Mouse (Mus musculus): Measurements from ENCODE around the gene Spats1. TPM values are rescaled to one million over a fixed set of nuclear protein-coding genes. Genes with fewer than 3 reads are reported as not detected.
A peak's percentile ranks its signal among the peaks of the same experiment; 100 is the strongest.
"Not testable (repeated sequence)": the region's sequence is repeated elsewhere in the genome, so short reads cannot be mapped to it uniquely, and the experiment has no call there.

Spats1 gene
- total RNA-seq, 2 experiments from 2014 or later, result not detected

DNA sequence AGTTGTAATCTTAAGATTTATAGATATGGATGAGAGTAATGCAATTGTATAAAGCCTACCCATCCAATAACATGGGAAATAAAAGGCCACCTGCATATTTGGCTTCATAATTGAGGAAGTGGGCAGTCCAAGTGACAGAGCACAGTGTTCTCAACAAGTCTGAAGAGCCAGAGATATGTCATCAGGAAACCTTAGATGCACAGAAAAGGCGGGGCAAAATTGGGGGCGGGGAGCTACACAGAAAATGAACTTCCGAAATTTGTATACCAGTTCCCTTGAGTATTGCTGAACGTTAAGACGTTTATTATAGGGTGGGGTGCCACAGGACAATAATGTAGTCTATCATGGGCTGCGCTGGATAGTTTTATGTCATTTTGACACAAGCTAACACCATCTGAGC lies 25.1 kb downstream of the Spats1 start:
- ATAC-seq (replicated peaks; ENCODE audit: poor library complexity), result peak; percentile 58

DNA sequence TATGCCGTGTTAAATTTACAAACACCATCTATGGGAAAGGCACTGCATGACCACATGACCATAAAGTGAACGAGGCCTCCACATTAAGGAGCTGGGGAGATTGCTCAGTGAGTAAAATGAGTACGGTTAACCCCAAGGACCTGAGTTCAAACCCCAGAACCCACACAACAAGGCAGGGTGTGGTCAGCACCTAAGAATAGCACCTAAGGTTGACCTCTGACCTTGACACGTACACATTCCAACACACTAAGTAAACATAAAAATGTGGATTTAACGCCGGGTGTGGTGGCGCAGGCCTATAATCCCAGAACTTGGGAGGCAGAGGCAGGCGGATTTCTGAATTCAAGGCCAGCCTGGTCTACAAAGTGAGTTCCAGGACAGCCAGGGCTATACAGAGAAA lies 25.6 kb downstream of the Spats1 start:
- ATAC-seq (replicated peaks; ENCODE audit: poor library complexity), result no peak

DNA sequence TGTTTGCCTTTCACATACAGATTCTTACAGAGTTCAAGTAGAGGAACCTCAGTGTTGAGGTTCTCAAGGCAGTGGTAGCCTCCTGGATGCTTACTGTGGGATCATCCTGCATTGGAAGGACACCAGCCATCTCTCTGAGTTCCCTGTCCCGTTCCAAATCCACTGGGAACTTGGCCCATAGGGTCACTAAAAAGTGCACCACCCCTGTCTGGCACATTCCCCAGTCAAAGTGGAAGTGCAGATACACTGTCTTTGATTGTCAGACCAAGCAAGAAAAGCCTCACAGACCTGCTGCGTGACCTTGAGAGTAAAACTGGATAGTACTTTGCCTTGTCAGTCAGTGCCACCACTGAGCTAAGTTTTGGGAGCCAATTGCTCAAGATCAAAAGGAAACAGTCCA lies 28.2 kb downstream of the Spats1 start:
- ATAC-seq (replicated peaks; ENCODE audit: poor library complexity), result no peak

DNA sequence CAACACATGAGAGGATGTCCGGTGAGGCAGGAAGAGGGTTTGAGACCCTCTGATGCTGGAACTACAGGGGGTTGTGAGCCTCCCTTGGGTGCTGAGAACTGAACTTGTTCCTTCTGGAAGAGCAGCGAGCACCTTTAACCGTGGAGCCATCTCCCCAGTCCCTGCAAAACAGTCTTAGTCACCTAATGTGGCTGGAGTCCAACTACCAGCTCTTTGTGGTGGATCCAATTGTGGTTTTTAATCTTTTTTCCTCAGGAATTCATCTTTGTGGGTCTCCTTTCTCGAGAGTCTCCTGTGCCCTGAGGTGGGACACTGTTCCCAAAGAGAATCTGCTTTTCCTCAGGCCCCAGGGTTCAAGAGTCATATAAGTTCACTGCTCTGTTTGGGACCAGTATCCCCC lies 29.3 kb downstream of the Spats1 start:
- peak; percentile 76 for ATAC-seq (replicated peaks; ENCODE audit: poor library complexity)

DNA sequence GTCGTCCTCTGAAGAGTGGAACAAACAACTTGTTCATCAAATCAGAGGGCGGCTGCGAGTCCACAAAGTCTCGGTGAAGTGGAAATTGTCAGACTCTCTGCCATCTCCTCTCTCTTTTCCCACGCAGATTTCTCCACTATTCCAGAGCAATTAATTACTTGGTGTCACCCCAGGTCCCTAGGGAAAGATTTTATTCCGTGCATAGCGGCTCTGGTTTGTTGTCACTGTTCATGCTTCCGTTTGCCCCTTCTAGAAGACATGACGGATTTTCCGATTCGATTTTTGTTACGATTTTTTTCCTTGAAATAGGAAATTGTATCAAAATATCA lies 41.0 kb downstream of the Spats1 start:
- ATAC-seq (replicated peaks; ENCODE audit: poor library complexity), result no peak

DNA sequence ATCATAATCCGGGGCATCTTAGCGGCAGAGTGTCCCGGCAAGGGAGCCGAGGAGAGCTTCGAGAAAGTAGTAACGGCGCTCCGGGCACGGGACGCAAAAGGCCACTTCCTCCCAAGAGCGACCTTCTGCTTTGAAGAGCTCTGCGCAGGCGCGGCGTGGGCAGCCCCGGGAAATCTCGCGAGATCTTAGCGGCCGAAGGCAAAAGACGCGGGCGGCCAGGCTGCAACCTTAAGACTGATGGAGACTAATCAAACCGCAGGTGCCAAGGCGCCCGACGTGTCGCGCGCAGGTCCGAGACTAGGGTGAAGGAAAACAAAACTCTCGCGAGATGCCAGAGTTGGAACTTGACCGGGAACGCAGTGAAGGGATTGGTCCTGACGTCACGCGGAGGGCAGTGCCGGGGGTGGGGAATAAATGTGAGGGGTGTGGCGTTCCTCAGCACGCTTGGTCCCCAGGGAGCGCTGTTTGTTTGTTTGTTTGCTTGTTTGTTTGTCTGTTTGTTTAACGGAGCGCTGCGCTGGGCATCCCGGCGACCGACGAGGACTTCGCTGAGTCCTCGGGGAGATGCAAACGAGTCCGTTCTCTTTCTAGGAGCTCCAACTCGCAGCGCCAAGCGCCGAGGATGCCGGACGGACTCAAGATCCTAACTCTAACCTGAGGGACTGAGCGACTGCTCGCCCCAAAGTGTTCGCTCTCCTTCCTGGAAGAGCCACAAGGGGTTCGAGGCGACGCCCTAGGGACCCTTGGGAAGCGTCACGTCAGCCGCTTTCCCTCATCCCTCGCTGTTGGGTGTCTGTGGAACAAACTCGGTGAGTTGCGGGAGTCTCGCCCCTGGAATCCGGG lies 41.6 kb downstream of the Spats1 start, which contains the start of gene Cdc5l:
Cdc5l (minus strand) TSS at position 319 of the 843 bp plus-strand sequence.
- peak; percentile 96 for ATAC-seq (replicated peaks; ENCODE audit: poor library complexity)

DNA sequence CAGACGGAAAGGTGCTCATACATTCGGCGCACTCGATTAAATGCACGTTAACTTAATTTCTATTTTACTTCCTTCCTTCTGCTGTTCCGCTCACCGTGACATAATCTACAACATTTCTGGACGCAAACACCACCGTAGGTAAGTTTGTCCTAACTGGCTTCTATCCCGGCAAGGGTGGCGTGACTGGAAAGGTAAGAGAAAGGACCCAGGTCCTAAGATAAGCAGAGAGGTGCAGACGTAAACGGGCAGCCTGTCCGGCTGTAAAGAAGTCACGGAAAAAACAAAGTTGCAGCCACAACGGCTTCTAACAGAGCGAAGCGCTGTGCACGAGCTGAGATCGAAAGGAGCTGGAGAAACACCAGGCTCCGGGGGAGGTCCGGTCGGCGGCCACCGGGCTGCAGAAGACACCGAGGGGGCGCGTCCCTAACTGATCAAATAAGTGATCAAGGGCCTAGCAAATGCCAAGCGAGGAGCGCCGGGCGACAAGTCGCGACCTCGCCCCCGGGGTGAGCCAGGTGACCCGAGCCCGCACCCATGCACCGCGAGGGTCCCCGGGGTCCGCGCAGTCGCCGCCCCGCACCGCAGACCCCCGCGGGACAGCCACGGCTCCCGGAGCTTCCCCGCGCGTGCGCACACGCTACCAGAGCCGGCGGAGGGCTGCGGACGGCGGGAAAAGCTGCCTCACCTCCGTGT lies 42.4 kb downstream of the Spats1 start:
- 0 out of 2 replicates have a peak, but pooled peaks have one; percentile 8 for ATAC-seq (replicated peaks; ENCODE audit: poor library complexity)

DNA sequence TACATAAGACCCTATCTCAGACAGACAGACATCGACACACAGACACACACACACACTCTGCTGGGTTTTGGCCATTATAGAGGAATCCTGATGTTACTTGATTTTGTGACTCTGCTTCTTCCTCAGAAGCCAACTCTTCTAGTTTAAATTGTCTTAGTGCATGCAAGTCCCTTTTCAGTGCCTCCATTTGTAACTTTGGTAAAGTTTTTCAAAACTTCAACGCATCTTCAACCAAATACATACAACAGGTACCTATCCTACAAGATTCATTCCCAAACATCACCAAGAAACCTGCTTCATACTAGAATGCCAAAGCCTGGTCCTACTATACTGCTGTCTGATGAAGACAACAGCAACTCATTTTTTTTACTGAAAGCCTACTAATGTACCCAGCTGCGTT lies 43.2 kb downstream of the Spats1 start:
- ATAC-seq (replicated peaks; ENCODE audit: poor library complexity), result no peak

DNA sequence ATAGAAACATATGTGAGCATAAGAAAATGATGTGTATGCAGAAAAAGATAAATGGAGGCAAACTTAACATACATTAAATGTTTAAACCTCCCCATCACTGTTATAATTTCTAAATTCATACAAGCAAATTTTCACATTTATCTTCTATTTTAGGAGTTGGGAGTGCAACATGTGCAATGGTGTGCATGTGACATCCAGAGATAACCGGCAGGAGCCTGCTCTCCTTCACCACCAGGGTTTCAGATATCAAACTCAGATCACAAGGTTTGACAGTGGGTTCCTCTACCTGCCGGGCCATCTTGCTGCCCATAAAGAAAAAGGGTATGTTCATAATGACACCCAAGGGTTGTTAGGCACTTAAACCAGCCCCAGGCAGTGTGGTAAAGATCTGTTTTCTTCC lies 57.8 kb downstream of the Spats1 start:
- ATAC-seq (replicated peaks; ENCODE audit: poor library complexity), result peak; percentile 65

DNA sequence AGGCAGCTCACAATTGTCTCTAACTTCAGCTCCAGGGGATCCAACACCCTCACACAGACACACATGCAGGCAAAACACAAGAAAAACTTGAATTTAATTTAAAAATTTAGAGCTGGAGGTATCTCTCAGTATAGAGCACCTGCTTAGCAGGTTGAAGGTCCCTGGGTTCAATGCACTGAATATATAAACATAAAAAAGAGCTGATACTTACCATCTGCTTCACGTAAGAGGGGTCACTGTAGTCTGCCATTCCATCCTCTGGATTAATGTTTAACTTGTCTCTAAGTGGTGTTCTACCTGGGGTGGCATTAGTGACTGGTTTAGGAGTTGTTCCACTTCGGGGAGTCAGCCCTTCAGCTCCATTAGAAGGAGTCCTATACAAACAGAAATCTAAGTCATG lies 63.6 kb downstream of the Spats1 start:
- not testable (repeated sequence) for ATAC-seq (replicated peaks; ENCODE audit: poor library complexity)

DNA sequence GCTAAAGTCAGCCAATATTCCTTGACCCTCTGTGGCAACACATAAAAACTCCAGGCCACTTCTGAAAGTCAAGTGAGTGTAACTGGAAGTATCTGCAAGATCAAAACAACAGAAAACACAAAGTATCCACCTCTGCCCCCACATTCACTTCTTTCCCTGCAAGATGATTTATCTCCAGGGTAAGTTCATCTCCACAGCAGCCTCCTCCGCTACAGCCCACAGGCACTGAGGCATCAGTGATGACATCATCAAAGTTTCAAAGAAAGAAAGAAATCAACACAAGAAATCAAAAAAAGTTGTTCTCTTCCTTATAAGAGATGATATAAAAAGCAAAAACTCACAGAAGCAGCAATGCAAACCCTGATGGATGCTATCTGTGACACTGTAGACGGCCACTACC lies 66.5 kb downstream of the Spats1 start:
- no peak for ATAC-seq (replicated peaks; ENCODE audit: poor library complexity)

DNA sequence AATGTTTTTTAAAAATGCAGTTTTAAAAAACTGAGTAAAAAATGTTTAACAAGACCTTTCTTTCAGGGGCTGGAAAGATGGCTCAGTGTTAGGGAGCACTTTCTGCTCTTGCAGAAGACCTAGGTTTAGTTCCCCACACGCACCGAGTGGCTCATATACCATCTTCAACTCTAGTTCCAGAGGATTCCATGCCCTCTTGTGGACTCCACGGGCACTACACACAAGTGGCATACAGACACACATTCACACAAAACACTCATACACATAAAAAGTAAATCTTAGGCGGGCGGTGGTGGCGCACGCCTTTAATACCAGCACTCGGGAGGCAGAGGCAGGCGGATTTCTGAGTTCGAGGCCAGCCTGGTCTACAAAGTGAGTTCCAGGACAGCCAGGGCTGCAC lies 68.9 kb downstream of the Spats1 start:
- ATAC-seq (replicated peaks; ENCODE audit: poor library complexity), result peak; percentile 55; the same call in 1 of the 2 replicates

DNA sequence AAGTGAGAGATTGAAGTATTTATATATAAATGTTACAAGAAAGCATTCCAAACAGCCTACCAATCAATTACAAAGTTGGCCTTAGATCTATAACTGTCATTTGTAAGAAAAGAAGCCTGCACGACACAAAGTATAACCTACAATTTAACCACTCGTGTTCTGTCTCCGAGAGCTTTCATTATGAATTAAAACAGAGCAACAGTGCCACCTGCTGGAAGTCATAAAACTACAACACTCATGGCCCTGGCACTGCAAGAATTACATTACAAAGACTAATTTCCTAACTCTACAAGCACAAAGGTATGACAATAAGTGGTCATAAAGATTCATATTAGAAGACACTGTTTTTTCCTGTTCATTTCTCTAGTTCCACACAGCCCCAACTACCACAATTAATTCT lies 72.0 kb downstream of the Spats1 start:
- ATAC-seq (replicated peaks; ENCODE audit: poor library complexity), result peak; percentile 86

DNA sequence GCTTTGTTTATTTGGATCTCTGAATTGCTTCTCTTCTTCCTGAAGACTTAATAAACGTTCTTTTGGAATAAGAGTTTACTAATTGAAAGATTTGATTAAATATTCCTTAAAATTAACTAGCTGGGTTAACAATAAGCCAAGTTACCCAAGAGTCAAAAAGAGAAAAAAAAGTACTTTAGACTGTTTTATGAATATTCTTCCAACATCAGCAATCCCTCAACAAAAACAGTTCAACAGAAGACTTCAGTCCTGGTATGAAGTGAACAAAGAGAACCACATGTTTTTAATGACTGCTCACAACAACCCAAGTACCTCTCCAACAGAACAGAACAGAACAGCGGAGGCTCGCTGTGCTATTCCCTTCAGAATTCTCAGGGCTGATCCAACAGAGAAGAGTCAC lies 72.6 kb downstream of the Spats1 start:
- ATAC-seq (replicated peaks; ENCODE audit: poor library complexity), result no peak

DNA sequence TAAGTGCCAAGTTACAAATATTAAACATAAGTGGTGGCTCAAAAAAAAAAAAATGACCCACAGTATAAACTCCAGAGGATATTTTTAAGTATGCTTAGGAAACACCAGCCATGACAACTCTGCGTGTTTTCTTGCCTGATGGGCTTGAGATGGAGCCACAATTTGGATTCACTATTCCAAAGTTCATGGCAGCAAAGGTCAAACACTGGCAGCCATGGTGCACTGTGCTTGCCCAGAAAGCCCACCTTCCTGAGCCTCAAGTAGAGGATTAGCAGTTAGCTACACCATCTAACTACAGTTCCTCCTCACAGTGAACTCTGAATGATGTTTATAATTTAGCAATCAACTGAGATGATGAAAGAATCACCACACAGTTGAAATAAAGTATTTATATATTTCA lies 73.1 kb downstream of the Spats1 start:
- ATAC-seq (replicated peaks; ENCODE audit: poor library complexity), result no peak

DNA sequence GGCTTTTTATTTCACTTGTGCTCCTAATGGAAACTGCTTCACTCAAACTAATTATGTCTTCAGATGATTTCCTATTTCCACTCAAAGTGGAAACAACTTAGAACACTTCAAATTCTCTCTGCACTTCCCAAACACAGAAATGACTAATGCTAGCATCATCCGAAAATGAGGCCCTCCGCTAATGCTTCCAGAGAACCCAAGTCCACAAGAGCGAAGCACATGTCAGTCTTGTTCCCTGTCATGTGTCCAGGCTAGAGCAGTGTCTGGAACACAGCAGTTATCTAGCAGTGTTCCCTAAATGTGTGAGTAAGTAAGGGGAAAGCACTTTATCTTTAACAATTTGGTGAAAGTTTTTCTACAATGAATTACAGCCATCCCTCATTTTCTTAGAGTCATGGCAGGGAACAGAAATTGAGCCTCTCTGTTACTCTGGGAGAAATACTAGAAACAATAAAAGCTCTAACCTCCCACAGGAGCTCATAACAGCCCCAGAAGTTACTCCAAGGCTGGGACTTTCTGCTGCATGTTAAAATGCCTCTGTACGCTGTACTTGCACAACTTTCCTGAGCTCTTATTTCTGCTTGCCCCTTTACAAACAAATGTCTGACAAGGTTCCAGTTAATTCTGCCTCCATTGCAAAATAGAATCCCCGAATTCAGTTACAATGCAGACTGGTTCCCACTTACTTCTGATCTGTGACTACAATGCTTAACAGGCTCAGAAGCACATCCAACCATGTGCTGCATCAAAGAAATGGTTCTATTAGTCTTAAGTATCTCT lies 73.9 kb downstream of the Spats1 start:
- no peak for ATAC-seq (replicated peaks; ENCODE audit: poor library complexity)

DNA sequence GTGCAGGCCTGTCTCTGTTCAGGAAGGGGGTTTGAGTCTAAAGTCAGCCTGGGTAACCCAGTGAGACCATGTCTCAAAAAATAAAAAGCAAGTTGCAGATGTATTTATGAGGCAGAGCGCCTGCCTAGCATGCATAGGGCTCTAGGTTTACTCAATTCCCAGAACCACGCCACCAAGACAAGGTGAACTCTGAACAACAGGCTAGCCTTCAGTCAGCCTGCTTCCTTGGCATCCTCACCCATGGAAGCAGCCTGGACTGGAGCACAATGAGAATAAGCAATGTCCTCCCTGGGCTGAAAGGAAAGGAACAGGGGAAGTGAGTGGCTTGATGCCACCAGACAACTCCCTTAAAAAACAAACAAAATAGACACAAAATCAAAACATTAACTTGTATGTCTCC lies 77.2 kb downstream of the Spats1 start:
- no peak for ATAC-seq (replicated peaks; ENCODE audit: poor library complexity)

DNA sequence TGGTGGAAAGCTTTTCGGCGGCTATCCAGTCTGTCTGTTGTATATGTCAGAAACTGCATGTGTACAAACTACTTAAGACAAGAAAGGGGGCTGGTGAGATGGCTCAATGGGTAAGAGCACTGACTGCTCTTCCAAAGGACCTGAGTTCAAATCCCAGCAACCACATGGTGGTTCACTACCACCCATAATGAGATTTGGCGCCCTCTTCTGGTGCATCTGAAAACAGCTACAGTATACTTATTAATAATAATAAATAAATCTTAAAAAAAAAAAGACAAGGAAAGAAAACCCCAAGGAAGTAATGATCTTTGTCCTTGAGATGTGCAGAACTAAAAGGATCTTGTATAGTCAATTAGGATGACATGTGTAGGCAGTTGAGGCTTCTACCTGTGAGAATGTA lies 77.7 kb downstream of the Spats1 start:
- no peak for ATAC-seq (replicated peaks; ENCODE audit: poor library complexity)

DNA sequence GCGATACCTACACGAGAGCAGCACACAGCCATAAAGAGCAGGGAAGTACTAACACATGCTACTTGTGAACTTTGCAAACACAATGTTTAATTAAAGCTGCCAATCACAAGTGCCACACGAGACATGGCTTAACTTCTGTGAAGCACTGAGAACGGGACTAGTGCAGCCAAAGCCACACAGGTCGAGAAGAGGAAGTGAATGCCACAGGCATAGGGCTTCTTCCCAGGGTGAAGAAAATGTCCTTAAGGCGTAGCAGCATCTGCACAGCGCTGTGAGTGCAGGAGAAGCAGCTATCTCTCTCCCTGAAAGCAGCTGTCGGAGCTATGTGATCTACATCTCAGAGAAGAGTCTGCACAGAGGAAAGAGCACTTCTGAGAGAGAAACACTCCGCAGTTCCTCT lies 80.6 kb downstream of the Spats1 start:
- peak; percentile 55 for ATAC-seq (replicated peaks; ENCODE audit: poor library complexity)

DNA sequence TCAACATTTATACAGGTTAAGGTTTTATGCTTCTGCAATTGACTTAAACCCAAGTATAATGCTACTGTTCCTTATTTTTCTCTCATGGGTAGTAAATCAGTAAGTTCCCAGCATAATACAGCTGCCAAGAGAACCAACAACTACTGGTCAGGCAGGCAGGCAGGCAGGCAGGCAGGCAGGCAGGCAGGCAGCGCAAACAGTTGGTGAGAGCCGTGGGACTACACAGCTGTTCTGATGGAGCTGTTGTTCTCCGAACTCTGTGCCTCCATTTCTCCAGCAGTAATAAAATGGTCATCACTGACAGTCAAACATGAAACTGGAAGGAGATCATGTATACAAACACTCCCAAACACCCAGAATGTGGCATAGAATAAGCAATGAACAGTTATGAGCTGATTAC lies 81.5 kb downstream of the Spats1 start:
- ATAC-seq (replicated peaks; ENCODE audit: poor library complexity), result no peak

Measured in megakaryocyte progenitor cell, adult 5-6 weeks (primary cell).